Mouse (Mus musculus) lung, embryonic 14.5 days (tissue): ENCODE measurements around the gene Gm26558. TPM values are rescaled to one million over a fixed set of nuclear protein-coding genes. Genes with fewer than 3 reads are reported as not detected.

Source experiments
- ATAC-seq: fragments of 200-750 bp; cut with Nextera tagmentation; 2 replicates; pipeline ENCODE4 v1.8.0; 2017; ENCODE audit warnings: mild to moderate bottlenecking, moderate TSS enrichment, moderate library complexity; ENCODE audit not compliant: insufficient read depth
- DNase-seq: peaks from one replicate; pipeline ENCODE4 v3.0.0-alpha.2; 2015
- H3K27ac ChIP-seq: fragments of 300-500 bp; sonication (generic); 2 replicates; pipeline ENCODE4 v1.5.1; 2014; ENCODE audit warnings: low read depth, mild to moderate bottlenecking, moderate library complexity
- H3K27me3 ChIP-seq: fragments of 300-500 bp; sonication (generic); 2 replicates; pipeline ENCODE4 v1.6.1; 2014; ENCODE audit warnings: low read length, control low read depth; ENCODE audit not compliant: insufficient read depth
- H3K36me3 ChIP-seq: fragments of 300-500 bp; sonication (generic); 2 replicates; pipeline ENCODE4 v1.6.1; 2014; ENCODE audit warnings: control low read depth; ENCODE audit not compliant: insufficient read depth
- H3K4me1 ChIP-seq: fragments of 300-500 bp; sonication (generic); 2 replicates; pipeline ENCODE4 v1.6.1; 2014; ENCODE audit warnings: antibody characterized with exemption, control low read depth; ENCODE audit not compliant: insufficient read depth
- H3K4me2 ChIP-seq: fragments of 300-500 bp; sonication (generic); 2 replicates; pipeline ENCODE4 v1.6.1; 2014; ENCODE audit warnings: mild to moderate bottlenecking
- H3K4me3 ChIP-seq: fragments of 300-500 bp; sonication (generic); 2 replicates; pipeline ENCODE4 v1.5.1; 2014; ENCODE audit warnings: low read depth, low read length
- H3K9ac ChIP-seq: fragments of 300-500 bp; sonication (generic); 2 replicates; pipeline ENCODE4 v1.6.1; 2014
- H3K9me3 ChIP-seq: fragments of 300-500 bp; sonication (generic); 2 replicates; pipeline ENCODE4 v1.6.1; 2016; ENCODE audit warnings: low read depth, low read length, control low read depth
- CTCF ChIP-seq: IDR thresholded peaks from 2 replicates; pipeline ENCODE4 v1.5.1; 2016; ENCODE audit warnings: antibody characterized with exemption, low read depth
- WGBS: fragments of 180-500 bp; shearing (Covaris S2); extraction: QIAGEN DNeasy Blood & Tissue Kit; methylation state at CpG from one replicate; pipeline ENCODE4 v1.1.7; 2014; 5-methylcytosine and 5-hydroxymethylcytosine counted together
- polyA plus RNA-seq: library from polyadenylated mRNA; unstranded; fragments of >200 nt; fragmentation: Nextera tagmentation; extraction: Ambion mirVana; gene quantifications from 2 replicates; pipeline ENCODE4 v1.2.1, GENCODE M21; 2014

Gene Gm26558
- polyA plus RNA-seq, 1 experiment from 2014 or later = 5.1 TPM

DNA sequence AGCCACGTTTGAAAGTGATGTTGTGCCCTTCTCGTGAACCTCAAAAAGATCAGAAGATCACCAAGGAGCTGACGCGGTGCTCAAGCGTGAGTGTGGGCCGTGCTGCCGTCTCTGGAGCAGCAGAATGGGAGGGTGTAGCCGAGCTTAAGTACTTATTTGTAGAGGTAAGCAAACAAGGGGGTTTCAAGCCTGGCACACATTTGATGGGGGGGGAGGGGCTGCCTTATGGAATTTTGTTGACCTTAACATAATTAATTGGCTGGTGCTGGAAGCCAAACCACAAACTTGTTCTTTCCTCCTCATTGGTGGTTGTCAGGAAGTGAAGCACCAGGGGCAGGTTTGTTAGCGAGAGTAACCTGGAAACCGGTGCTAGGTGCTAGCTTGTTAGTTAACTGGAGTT is 33.8 kb upstream of the Gm26558 start:
- Histone ChIP-seq H3K4me2 (no peak overlapping the region), H3K4me1 (no peaks in the 10 kb centered on the region), H3K27me3 (no peaks in the 10 kb centered on the region), H3K27ac (no peak overlapping the region), H3K36me3 (peaks cover 21% of the 10 kb centered on the region), H3K4me3 (no peak overlapping the region), H3K9me3 (no peaks in the 10 kb centered on the region), H3K9ac (no peak overlapping the region)
- DNase-seq (peak; percentile 40), ATAC-seq (peak; percentile 63)
- WGBS = 68% methylated on average over 10 of the region's 10 CpGs
- TF ChIP-seq CTCF = no peak

- Histone ChIP-seq H3K4me1 (no peaks in the 10 kb centered on the region), H3K27me3 (no peaks in the 10 kb centered on the region), H3K36me3 (peaks cover 75% of the 10 kb centered on the region), H3K9me3 (no peaks in the 10 kb centered on the region), H3K9ac (no peak overlapping the region), H3K4me2 (no peak overlapping the region), H3K27ac (no peak overlapping the region), H3K4me3 (no peak overlapping the region)
- no peak for TF ChIP-seq CTCF
- WGBS = 59% methylated on average over 11 of the region's 11 CpGs
- DNase-seq (no peak), ATAC-seq (no peak)
Observed at GRCm38 (mm10) chr2:70690195-70690594, 28.3 kb upstream of the Gm26558 start.

DNA sequence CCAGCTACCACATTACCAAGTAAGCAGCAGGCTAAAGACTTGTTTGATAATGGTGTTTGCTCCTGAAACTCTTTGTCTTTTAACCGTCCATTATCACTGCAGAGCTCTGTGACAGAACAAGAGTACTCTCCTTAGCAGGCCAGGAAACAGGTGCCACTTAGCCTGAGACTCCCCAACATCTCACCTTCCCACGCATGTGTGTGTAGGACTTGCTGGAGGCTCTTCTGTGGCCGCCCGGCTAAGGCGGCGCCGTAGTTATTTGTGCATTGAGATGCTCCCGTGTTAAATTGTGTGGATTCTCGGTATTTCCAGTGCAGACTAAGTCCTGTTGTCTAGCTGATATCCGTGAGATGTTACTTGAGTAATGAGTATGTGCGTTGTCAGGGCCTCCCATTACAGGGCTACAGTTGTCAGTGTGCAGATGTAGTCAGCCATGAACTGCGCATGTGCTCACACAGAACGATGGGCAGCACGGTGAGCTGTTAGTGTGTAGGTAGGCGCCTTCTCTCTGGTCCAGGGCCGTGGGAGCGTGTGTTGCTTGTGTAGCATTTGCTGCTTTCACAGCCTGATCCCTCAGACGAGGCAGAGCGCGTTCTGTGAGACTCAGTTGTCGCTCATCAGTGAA is 26.7 kb upstream of the Gm26558 start:
- no peak for DNase-seq
- peaks cover 90% of the 10 kb centered on the region for H3K36me3 ChIP-seq
- no peak overlapping the region for H3K4me2 ChIP-seq
- H3K27ac ChIP-seq = no peak overlapping the region
- TF ChIP-seq CTCF = no peak
- 91% methylated on average over 21 of the region's 21 CpGs for WGBS
- ATAC-seq = no peak
- no peaks in the 10 kb centered on the region for H3K4me1 ChIP-seq
- no peak overlapping the region for H3K4me3 ChIP-seq
- H3K9ac ChIP-seq = no peak overlapping the region
- H3K27me3 ChIP-seq = no peaks in the 10 kb centered on the region
- H3K9me3 ChIP-seq = no peaks in the 10 kb centered on the region

- Histone ChIP-seq H3K4me1 (no peaks in the 10 kb centered on the region), H3K4me2 (no peak overlapping the region), H3K9ac (no peak overlapping the region), H3K27me3 (no peaks in the 10 kb centered on the region), H3K9me3 (no peaks in the 10 kb centered on the region), H3K27ac (no peak overlapping the region), H3K36me3 (peaks cover 95% of the 10 kb centered on the region), H3K4me3 (no peak overlapping the region)
- 71% methylated on average over 2 of the region's 2 CpGs for WGBS
- ATAC-seq (no peak), DNase-seq (no peak)
- no peak for TF ChIP-seq CTCF
Observed at GRCm38 (mm10) chr2:70682324-70682723, 20.4 kb upstream of the Gm26558 start.

DNA sequence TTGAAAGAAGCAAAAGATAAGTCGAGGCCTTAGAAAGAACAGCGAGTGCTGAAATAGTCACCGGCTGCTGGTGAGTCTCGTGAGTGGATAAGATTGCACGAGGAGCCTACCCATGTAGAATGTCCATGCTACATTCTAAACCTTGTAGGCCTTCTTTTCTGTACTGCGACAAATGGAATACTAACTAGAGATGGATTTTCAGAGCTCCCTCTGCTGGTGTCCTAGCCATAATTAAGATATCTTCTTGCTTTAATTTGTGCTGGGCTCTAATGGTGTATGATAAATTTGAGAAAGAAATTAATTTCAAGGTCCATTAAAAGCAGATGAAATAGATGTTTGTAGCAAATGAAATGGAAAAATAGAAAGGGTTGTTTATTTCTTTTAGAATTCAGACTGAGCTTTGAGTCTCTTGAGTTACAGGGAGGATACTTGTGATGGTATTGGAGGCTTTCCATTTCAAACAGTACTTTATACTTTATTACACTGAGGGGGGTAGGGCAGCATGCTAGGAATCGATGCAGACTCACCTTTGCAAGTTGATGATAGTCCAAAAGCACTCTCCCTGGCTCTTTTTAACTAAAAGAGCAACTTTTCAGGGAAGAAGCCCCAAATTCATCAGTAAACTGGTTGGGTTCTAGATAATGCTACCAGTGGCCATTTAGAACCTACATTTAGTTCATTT is 11.7 kb upstream of the Gm26558 start:
- no peak overlapping the region for H3K4me2 ChIP-seq
- no peak overlapping the region for H3K27ac ChIP-seq
- no peak for ATAC-seq
- H3K4me1 ChIP-seq = no peaks in the 10 kb centered on the region
- no peaks in the 10 kb centered on the region for H3K9me3 ChIP-seq
- TF ChIP-seq CTCF = peak; percentile 46
- no peaks in the 10 kb centered on the region for H3K27me3 ChIP-seq
- DNase-seq = peak; percentile 65
- H3K4me3 ChIP-seq = no peak overlapping the region
- no peak overlapping the region for H3K9ac ChIP-seq
- peaks cover 16% of the 10 kb centered on the region for H3K36me3 ChIP-seq
- WGBS = 80% methylated on average over 7 of the region's 7 CpGs

DNA sequence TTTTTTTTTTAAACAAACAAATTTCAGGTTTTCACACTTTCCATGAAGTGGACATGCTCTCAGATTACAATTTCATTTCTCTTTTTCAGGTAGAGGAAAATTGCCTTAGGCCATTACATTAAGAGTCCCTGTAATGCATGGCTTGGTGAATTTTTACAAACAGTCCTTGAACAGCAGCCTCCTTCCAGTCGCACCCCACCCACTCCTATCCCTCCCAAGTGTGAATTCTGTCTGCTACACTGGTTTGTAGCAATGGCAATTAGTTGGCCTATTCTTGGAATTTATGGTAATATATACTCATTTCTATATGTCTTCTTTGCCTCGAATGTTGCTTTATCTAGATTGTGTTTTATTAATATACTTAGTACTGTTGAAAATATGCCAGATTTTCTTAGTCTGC is 10.6 kb upstream of the Gm26558 start:
- no peak overlapping the region for H3K4me3 ChIP-seq
- ATAC-seq = no peak
- H3K9ac ChIP-seq = no peak overlapping the region
- H3K27ac ChIP-seq = no peak overlapping the region
- no peaks in the 10 kb centered on the region for H3K27me3 ChIP-seq
- DNase-seq = no peak
- no peak for TF ChIP-seq CTCF
- H3K4me1 ChIP-seq = no peaks in the 10 kb centered on the region
- no peak overlapping the region for H3K4me2 ChIP-seq
- WGBS = 73% methylated on average over 2 of the region's 2 CpGs
- H3K9me3 ChIP-seq = no peaks in the 10 kb centered on the region
- H3K36me3 ChIP-seq = 0 out of 2 replicates have a peak, but pooled peaks cover 6% of the 10 kb centered on the region

- Histone ChIP-seq H3K27me3 (no peaks in the 10 kb centered on the region), H3K9me3 (no peaks in the 10 kb centered on the region), H3K9ac (no peak overlapping the region), H3K4me2 (no peak overlapping the region), H3K36me3 (peaks cover 4% of the 10 kb centered on the region; the same call in 1 of the 2 replicates), H3K4me3 (no peak overlapping the region), H3K4me1 (no peaks in the 10 kb centered on the region), H3K27ac (no peak overlapping the region)
- TF ChIP-seq CTCF = no peak
- DNase-seq = no peak
- no peak for ATAC-seq
- 36% methylated on average over 2 of the region's 2 CpGs for WGBS
Observed at GRCm38 (mm10) chr2:70669896-70670295, 8.0 kb upstream of the Gm26558 start.
